Mouse (Mus musculus): Measurements from ENCODE around the gene Rnh1. TPM values are rescaled to one million over a fixed set of nuclear protein-coding genes. Genes with fewer than 3 reads are reported as not detected.
A peak's percentile ranks its signal among the peaks of the same experiment; 100 is the strongest.

The Rnh1 gene
- polyA plus RNA-seq, 1 experiment from 2014 or later, result 45.3 TPM

GRCm38 (mm10) chr7:141115874-141116273 is 56.8 kb downstream of the Rnh1 start:
- no peaks in the 10 kb centered on the region for H3K36me3 ChIP-seq (ENCODE audit: control insufficient read depth, insufficient read depth, low read length)
- no peaks in the 10 kb centered on the region for H3K9me3 ChIP-seq (ENCODE audit: control insufficient read depth, low read length)
- no peak overlapping the region for H3K27ac ChIP-seq (ENCODE audit: low read depth, low read length)
- 92% methylated on average over 9 of the region's 9 CpGs for WGBS
- H3K4me2 ChIP-seq (ENCODE audit: low read depth, low read length), result no peak overlapping the region
- no peak overlapping the region for H3K9ac ChIP-seq (replicated peaks; ENCODE audit: low read depth, low read length)
- H3K27me3 ChIP-seq (ENCODE audit: control insufficient read depth, insufficient read depth, low read length), result no peaks in the 10 kb centered on the region
- H3K4me1 ChIP-seq (ENCODE audit: control insufficient read depth, insufficient read depth, low read length), result no peaks in the 10 kb centered on the region
- no peak for ATAC-seq (ENCODE audit: low read depth)
- no peak overlapping the region for H3K4me3 ChIP-seq (ENCODE audit: low read depth, low read length)

MicroRNA genes within 50 kb of the gene (microRNA counts, 519-probe panel; counts per million panel counts)
- microRNA mmu-miR-210, result 3,922 counts per million, percentile 41 among the panel's probes with 10 or more counts

Small RNA genes within 50 kb of the gene (microRNA-seq; reads per million reads assigned to microRNA genes)
- gene Mir210, result 222 reads per million, percentile 57 among the genes with 10 or more reads in this experiment

Other genes starting within 250 kb of the Rnh1 start
- 4.6 and 8.7 TPM in 2 replicates for gene Pgghg, start 231.5 kb downstream of the Rnh1 start, polyA plus RNA-seq (2014; fragmentation: Nextera tagmentation; extraction: Ambion mirVana)
- 0.28 and 0.62 TPM in 2 replicates for gene Ifitm5, start 222.6 kb downstream of the Rnh1 start, polyA plus RNA-seq (2014; fragmentation: Nextera tagmentation; extraction: Ambion mirVana)
- gene Gm45717, start 216.9 kb downstream of the Rnh1 start, polyA plus RNA-seq (2014; fragmentation: Nextera tagmentation; extraction: Ambion mirVana), result not detected in 2 replicates
- 103 and 195 TPM in 2 replicates for gene Ifitm2, start 216.9 kb downstream of the Rnh1 start, polyA plus RNA-seq (2014; fragmentation: Nextera tagmentation; extraction: Ambion mirVana)
- 3.5 and 23.6 TPM in 2 replicates for gene Ifitm1, start 205.6 kb downstream of the Rnh1 start, polyA plus RNA-seq (2014; fragmentation: Nextera tagmentation; extraction: Ambion mirVana)
- 19.3 and 34.1 TPM in 2 replicates for gene Ifitm3, start 162.1 kb downstream of the Rnh1 start, polyA plus RNA-seq (2014; fragmentation: Nextera tagmentation; extraction: Ambion mirVana)
- 0.58 and 0.88 TPM in 2 replicates for gene Ifitm6, start 154.9 kb downstream of the Rnh1 start, polyA plus RNA-seq (2014; fragmentation: Nextera tagmentation; extraction: Ambion mirVana)
- gene Gm17387, start 143.7 kb downstream of the Rnh1 start, polyA plus RNA-seq (2014; fragmentation: Nextera tagmentation; extraction: Ambion mirVana), result not detected in 2 replicates
- gene B4galnt4, start 111.8 kb downstream of the Rnh1 start, polyA plus RNA-seq (2014; fragmentation: Nextera tagmentation; extraction: Ambion mirVana), result 34.8 and 36.6 TPM in 2 replicates
- not detected in 2 replicates for gene Pkp3, start 94.6 kb downstream of the Rnh1 start, polyA plus RNA-seq (2014; fragmentation: Nextera tagmentation; extraction: Ambion mirVana)
- 1.2 and 2.2 TPM in 2 replicates for gene Sigirr, start 72.3 kb downstream of the Rnh1 start, polyA plus RNA-seq (2014; fragmentation: Nextera tagmentation; extraction: Ambion mirVana)
- 0.14 and 0.63 TPM in 2 replicates for gene Ano9, start 55.1 kb downstream of the Rnh1 start, polyA plus RNA-seq (2014; fragmentation: Nextera tagmentation; extraction: Ambion mirVana)
- gene Ptdss2, start 50.5 kb downstream of the Rnh1 start, polyA plus RNA-seq (2014; fragmentation: Nextera tagmentation; extraction: Ambion mirVana), result 71.7 and 80.8 TPM in 2 replicates
- 152 and 166 TPM in 2 replicates for gene Hras, start 21.1 kb upstream of the Rnh1 start, polyA plus RNA-seq (2014; fragmentation: Nextera tagmentation; extraction: Ambion mirVana)
- 4.4 and 6.7 TPM in 2 replicates for gene Lrrc56, start 21.3 kb upstream of the Rnh1 start, polyA plus RNA-seq (2014; fragmentation: Nextera tagmentation; extraction: Ambion mirVana)
- gene Lmntd2, start 41.2 kb upstream of the Rnh1 start, polyA plus RNA-seq (2014; fragmentation: Nextera tagmentation; extraction: Ambion mirVana), result 0.21 and 0.45 TPM in 2 replicates
- 24.8 and 25.3 TPM in 2 replicates for gene Rassf7, start 43.0 kb upstream of the Rnh1 start, polyA plus RNA-seq (2014; fragmentation: Nextera tagmentation; extraction: Ambion mirVana)
- 59.5 and 72.3 TPM in 2 replicates for gene Phrf1, start 55.9 kb upstream of the Rnh1 start, polyA plus RNA-seq (2014; fragmentation: Nextera tagmentation; extraction: Ambion mirVana)
- gene Irf7, start 93.6 kb upstream of the Rnh1 start, polyA plus RNA-seq (2014; fragmentation: Nextera tagmentation; extraction: Ambion mirVana), result 0.57 and 0.66 TPM in 2 replicates
- not detected in 2 replicates for gene Cdhr5, start 103.9 kb upstream of the Rnh1 start, polyA plus RNA-seq (2014; fragmentation: Nextera tagmentation; extraction: Ambion mirVana)
- 3.9 and 4.2 TPM in 2 replicates for gene Sct, start 106.3 kb upstream of the Rnh1 start, polyA plus RNA-seq (2014; fragmentation: Nextera tagmentation; extraction: Ambion mirVana)
- gene Drd4, start 119.1 kb upstream of the Rnh1 start, polyA plus RNA-seq (2014; fragmentation: Nextera tagmentation; extraction: Ambion mirVana), result 0.73 and 0.90 TPM in 2 replicates
- 186 and 228 TPM in 2 replicates for gene Deaf1, start 154.8 kb upstream of the Rnh1 start, polyA plus RNA-seq (2014; fragmentation: Nextera tagmentation; extraction: Ambion mirVana)
- 36.7 and 40.2 TPM in 2 replicates for gene Tmem80, start 154.9 kb upstream of the Rnh1 start, polyA plus RNA-seq (2014; fragmentation: Nextera tagmentation; extraction: Ambion mirVana)
- gene Eps8l2, start 166.0 kb upstream of the Rnh1 start, polyA plus RNA-seq (2014; fragmentation: Nextera tagmentation; extraction: Ambion mirVana), result 0.33 and 0.51 TPM in 2 replicates
- gene Taldo1, start 219.3 kb upstream of the Rnh1 start, polyA plus RNA-seq (2014; fragmentation: Nextera tagmentation; extraction: Ambion mirVana), result 265 and 311 TPM in 2 replicates
- 42.7 and 44.8 TPM in 2 replicates for gene Gatd1, start 241.3 kb upstream of the Rnh1 start, polyA plus RNA-seq (2014; fragmentation: Nextera tagmentation; extraction: Ambion mirVana)